Mouse (Mus musculus) lung, embryonic 16.5 days (tissue): ENCODE measurements around the gene Cacna1c. TPM values are rescaled to one million over a fixed set of nuclear protein-coding genes. Genes with fewer than 3 reads are reported as not detected.

ENCODE experiments used
- ATAC-seq: fragments of 200-750 bp; cut with Nextera tagmentation; 2 replicates; pipeline ENCODE4 v1.8.0; 2017; ENCODE audit warnings: low read depth, mild to moderate bottlenecking, moderate library complexity
- H3K27ac ChIP-seq: fragments of 300-500 bp; sonication (generic); 2 replicates; pipeline ENCODE4 v1.5.1; 2014; ENCODE audit warnings: mild to moderate bottlenecking, control low read depth, low read length
- H3K27me3 ChIP-seq: fragments of 300-500 bp; sonication (generic); 2 replicates; pipeline ENCODE4 v1.6.1; 2014; ENCODE audit warnings: low read depth, low read length, mixed read lengths; ENCODE audit not compliant: control insufficient read depth, insufficient read depth
- H3K36me3 ChIP-seq: fragments of 300-500 bp; sonication (generic); 2 replicates; pipeline ENCODE4 v1.6.1; 2014; ENCODE audit warnings: low read length; ENCODE audit not compliant: control insufficient read depth, insufficient read depth
- H3K4me1 ChIP-seq: fragments of 300-500 bp; sonication (generic); replicated peaks from 2 replicates; pipeline ENCODE4 v1.6.1; 2014; ENCODE audit warnings: low read length, mixed read lengths; ENCODE audit not compliant: control insufficient read depth, insufficient read depth
- H3K4me2 ChIP-seq: fragments of 300-500 bp; sonication (generic); 2 replicates; pipeline ENCODE4 v1.6.1; 2014; ENCODE audit warnings: low read depth, low read length, control low read depth
- H3K4me3 ChIP-seq: fragments of 300-500 bp; sonication (generic); 2 replicates; pipeline ENCODE4 v1.5.1; 2014; ENCODE audit warnings: mild to moderate bottlenecking, low read length, control low read depth
- H3K9ac ChIP-seq: fragments of 300-500 bp; sonication (generic); 2 replicates; pipeline ENCODE4 v1.6.1; 2014; ENCODE audit warnings: low read length, control low read depth
- H3K9me3 ChIP-seq: fragments of 300-500 bp; sonication (generic); 2 replicates; pipeline ENCODE4 v1.6.1; 2016; ENCODE audit warnings: low read length; ENCODE audit not compliant: control insufficient read depth
- WGBS: fragments of 180-500 bp; shearing (Covaris S2); extraction: QIAGEN DNeasy Blood & Tissue Kit; methylation state at CpG from one replicate; pipeline ENCODE4 v1.1.7; 2014; 5-methylcytosine and 5-hydroxymethylcytosine counted together
- polyA plus RNA-seq: library from polyadenylated mRNA; unstranded; fragments of >200 nt; fragmentation: Nextera tagmentation; extraction: Ambion mirVana; gene quantifications from 2 replicates; pipeline ENCODE4 v1.2.1, GENCODE M21; 2015

The Cacna1c gene
- polyA plus RNA-seq, 1 experiment from 2014 or later, result 5.8 TPM

DNA sequence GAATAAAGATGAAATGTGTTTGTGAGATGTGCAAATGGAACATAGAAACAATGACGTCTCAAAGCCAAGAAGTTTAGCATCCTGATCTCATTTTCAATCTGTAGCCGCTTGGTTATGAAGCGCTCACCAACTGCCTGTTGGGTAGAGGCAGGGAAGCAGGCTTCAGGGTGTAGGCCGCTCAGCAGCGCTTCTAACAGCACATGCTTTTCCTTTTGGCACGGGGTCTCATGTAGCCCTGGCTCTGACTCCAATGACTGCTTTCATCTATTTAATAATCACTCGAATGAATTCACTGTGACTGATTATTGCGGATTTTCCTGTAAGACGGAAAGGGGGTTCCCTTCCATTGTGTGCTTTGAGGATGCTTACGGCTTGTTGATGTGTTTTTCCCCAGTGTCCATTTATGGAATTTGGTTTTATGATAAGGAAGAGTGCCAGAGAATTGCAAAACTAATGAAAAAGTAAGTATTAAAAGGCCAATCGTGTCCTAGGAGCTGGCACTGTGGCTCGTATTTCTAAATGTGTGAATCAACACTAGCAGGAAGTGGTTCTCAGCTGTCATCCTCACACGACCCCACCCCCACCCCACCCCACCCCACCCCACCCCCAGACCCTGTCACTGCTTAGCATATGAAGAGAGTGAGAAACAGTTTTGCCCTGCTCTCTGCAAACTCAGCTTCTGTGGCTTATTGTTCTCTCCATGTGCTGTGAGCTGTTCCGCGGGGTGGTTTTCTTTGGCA is 2.5 kb upstream of the Cacna1c start:
- Histone ChIP-seq H3K27ac (peak overlapping the region; percentile 39), H3K36me3 (no peaks in the 10 kb centered on the region), H3K4me2 (no peak overlapping the region), H3K9me3 (no peaks in the 10 kb centered on the region), H3K27me3 (no peaks in the 10 kb centered on the region), H3K9ac (no peak overlapping the region), H3K4me1 (peaks cover 7% of the 10 kb centered on the region), H3K4me3 (no peak overlapping the region)
- ATAC-seq, result peak; percentile 72
- 41% methylated on average over 15 of the region's 15 CpGs for WGBS

DNA sequence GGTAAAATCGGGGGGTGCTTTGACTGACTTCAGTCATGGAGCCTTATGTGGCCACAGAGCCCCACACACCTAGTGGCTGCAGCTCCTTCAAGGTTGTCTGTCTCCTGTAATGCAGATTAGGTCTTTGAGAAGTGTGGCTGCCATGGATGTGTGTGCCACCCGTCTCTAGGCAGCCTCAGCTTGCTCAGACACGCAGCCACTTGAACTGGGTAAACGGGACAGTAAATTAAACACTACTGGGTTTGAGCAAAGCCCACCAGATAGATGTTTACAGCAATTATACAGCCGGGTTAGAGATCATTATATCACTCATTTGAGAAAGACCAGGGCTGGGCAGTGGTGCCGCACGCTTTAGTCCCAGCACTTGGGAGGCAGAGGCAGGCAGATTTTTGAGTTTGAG is 1.6 kb downstream of the Cacna1c start:
- no peak for ATAC-seq
- Histone ChIP-seq H3K9me3 (no peaks in the 10 kb centered on the region), H3K4me1 (peaks cover 7% of the 10 kb centered on the region), H3K4me2 (no peak overlapping the region), H3K27ac (no peak overlapping the region), H3K27me3 (no peaks in the 10 kb centered on the region), H3K4me3 (no peak overlapping the region), H3K9ac (no peak overlapping the region), H3K36me3 (0 out of 2 replicates have a peak, but pooled peaks cover 4% of the 10 kb centered on the region)
- 60% methylated on average over 7 of the region's 7 CpGs for WGBS

DNA sequence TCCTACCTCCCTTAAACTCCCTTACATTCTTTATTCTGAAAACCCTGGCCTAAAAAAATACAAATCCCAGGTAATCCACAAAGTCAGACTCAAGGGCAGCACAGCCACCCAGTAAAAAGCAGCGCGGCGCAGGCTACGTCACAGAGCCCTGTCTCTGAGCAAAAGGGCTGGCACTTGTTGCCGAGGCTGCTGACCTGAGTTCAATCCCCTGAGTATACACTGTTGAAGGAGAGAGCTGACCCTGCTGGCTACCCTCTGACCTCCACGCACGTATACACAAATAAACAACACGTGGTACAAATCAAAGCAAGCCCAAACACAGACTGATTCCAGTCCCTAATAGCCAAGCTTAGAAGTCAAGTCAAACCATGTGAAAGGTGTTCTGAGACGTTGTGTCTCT is 2.1 kb downstream of the Cacna1c start:
- Histone ChIP-seq H3K36me3 (0 out of 2 replicates have a peak, but pooled peaks cover 4% of the 10 kb centered on the region), H3K4me3 (no peak overlapping the region), H3K27me3 (no peaks in the 10 kb centered on the region), H3K27ac (no peak overlapping the region), H3K4me1 (peaks cover 6% of the 10 kb centered on the region), H3K4me2 (no peak overlapping the region), H3K9ac (no peak overlapping the region), H3K9me3 (no peaks in the 10 kb centered on the region)
- 64% methylated on average over 9 of the region's 9 CpGs for WGBS
- no peak for ATAC-seq

DNA sequence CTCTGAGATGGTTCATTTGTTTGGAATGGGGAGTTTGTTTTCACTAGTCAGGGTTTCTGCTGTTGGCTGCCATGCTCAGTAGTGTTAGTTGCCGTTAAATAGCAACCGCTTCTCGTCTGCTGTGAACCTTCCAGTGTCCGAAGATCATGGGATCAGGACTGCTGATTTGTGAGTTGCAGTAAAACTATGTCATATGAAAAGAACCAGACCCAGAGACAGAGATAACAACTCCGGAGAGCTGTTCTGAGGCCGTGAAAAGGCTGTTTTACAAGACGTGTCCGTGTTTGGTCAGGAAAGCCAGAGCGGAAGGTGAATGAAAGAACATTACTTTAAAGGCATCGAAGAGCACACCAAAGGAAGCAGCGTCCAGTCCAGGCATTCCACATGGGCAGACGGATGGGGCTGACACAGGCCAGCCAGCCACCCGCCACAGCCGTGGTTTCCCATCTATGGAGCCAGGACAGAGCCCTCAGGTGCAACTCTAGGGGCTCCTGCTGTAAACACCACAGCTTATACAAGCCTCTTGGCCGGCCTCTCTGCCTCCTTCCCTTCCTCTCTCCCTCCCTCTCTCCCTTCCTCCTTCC is 2.6 kb downstream of the Cacna1c start:
- Histone ChIP-seq H3K4me2 (no peak overlapping the region), H3K4me1 (peaks cover 4% of the 10 kb centered on the region), H3K9me3 (no peaks in the 10 kb centered on the region), H3K9ac (no peak overlapping the region), H3K27ac (no peak overlapping the region), H3K27me3 (no peaks in the 10 kb centered on the region), H3K4me3 (no peak overlapping the region), H3K36me3 (0 out of 2 replicates have a peak, but pooled peaks cover 4% of the 10 kb centered on the region)
- WGBS, result 61% methylated on average over 15 of the region's 15 CpGs
- no peak for ATAC-seq

DNA sequence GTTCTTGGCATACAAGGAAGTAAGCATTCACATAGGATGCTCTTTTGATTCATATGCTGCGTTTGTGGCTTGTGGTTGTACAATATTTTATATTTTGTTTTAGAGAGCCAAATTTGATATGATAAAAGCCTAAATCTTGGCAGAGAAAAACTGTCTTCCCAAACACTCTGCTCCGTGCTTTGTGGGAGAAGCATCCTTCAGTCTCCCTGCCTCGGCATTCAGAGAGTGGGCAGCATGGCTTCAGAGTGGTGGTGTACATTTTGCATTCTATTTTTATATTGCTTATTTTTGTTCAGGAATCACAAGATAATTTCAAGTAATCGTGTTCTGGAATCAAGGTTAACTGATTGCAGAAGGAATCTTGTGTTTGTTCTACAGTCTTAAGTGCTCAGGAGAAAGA is 4.7 kb downstream of the Cacna1c start:
- Histone ChIP-seq H3K27ac (no peak overlapping the region), H3K9ac (no peak overlapping the region), H3K27me3 (no peaks in the 10 kb centered on the region), H3K36me3 (0 out of 2 replicates have a peak, but pooled peaks cover 4% of the 10 kb centered on the region), H3K4me2 (no peak overlapping the region), H3K4me3 (no peak overlapping the region), H3K4me1 (no peaks in the 10 kb centered on the region; the same call in 1 of the 2 replicates), H3K9me3 (no peaks in the 10 kb centered on the region)
- ATAC-seq, result no peak
- WGBS, result 67% methylated on average over 4 of the region's 4 CpGs

DNA sequence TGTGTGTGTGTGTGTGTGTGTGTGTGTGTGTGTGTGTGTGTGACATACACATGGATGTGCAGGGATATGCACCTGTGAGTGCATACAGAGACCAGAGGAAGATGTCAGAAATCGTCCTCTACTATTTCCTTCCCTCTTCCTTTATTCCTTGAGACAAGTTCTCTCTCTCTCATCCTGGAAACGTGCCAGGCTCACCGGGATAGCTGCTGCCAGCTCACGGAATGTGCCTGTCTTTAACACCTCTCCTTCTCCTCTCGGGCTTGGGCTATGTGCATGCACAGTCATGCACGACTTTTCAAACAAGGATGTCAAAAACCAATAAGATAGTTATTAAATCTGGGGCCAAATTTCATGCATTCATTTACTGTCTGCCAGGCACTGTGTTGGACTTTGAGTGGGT is 8.6 kb downstream of the Cacna1c start:
- Histone ChIP-seq H3K9ac (no peak overlapping the region), H3K4me1 (no peaks in the 10 kb centered on the region), H3K27me3 (no peaks in the 10 kb centered on the region), H3K4me2 (no peak overlapping the region), H3K9me3 (no peaks in the 10 kb centered on the region), H3K36me3 (peaks cover 6% of the 10 kb centered on the region; the same call in 1 of the 2 replicates), H3K27ac (no peak overlapping the region), H3K4me3 (no peak overlapping the region)
- WGBS, result 55% methylated on average over 6 of the region's 6 CpGs
- ATAC-seq, result no peak

DNA sequence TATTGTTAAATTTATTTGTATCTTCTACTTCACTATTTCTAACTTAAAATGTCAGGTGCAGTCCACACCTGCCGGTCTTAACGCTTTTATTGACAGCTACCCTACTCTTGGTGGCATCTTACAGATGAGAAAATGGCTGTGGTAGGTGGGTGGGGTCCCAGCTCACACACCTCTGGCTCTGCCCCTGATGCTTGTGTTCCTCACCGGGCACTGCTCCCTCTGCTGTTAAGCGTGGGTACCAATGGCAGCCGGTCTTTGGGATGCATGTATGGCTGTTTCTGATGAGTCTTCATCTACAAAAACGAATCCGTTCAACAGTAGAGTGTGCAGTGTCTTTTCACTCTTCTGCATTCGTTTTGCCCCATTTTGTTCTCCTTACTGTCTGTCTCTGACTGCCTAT is 9.6 kb downstream of the Cacna1c start:
- Histone ChIP-seq H3K4me2 (no peak overlapping the region), H3K4me1 (no peaks in the 10 kb centered on the region), H3K27me3 (no peaks in the 10 kb centered on the region), H3K36me3 (peaks cover 5% of the 10 kb centered on the region; the same call in 1 of the 2 replicates), H3K4me3 (no peak overlapping the region), H3K27ac (no peak overlapping the region), H3K9me3 (no peaks in the 10 kb centered on the region), H3K9ac (no peak overlapping the region)
- WGBS, result 57% methylated on average over 8 of the region's 8 CpGs
- ATAC-seq, result no peak

DNA sequence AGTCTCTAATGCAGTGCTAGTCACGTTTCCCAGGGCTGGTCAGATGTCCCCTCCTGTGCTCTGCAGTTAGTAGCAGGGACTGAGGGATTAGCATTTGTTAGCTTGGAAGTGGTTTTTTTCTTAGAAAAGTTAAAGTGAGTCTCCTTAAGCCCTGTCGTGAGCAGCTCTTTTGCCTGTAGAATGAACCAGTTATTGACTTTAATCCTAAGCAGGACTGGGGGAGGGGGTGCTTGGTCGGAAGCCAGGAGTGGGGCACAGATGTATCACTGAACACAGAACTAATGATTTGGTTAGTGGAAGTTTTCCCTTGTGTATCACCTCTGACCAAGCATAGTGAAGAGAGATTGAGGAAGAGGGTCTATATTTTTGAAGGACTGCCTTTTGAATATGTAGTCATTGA is 12.4 kb downstream of the Cacna1c start:
- no peaks in the 10 kb centered on the region for H3K4me1 ChIP-seq

DNA sequence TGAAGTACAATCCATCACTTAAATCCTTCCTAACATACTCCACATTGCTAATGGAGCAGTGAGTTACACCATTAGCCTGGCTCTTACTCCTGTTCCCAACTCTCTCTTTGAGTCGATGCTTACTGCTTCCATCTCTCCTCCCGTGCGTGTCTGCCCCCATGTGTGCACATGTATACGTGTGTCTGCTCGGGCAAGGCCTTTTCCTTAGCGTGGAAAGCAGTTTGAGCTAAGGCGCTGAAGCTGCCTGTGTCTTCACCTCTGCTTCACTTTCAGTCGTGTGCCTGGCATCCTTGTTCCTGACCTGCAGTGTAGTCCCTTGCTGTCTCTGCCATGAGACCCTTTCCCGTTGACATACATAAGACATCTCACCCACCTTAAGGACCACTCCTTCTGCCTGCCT is 14.0 kb downstream of the Cacna1c start:
- Histone ChIP-seq H3K9me3 (no peaks in the 10 kb centered on the region), H3K4me2 (no peak overlapping the region), H3K27ac (no peak overlapping the region), H3K36me3 (peaks cover 7% of the 10 kb centered on the region; the same call in 1 of the 2 replicates), H3K4me1 (no peaks in the 10 kb centered on the region), H3K9ac (no peak overlapping the region), H3K4me3 (no peak overlapping the region), H3K27me3 (no peaks in the 10 kb centered on the region)
- WGBS, result 87% methylated on average over 9 of the region's 9 CpGs
- ATAC-seq, result no peak

More for the DNA sequence above, 12.4 kb downstream of the Cacna1c start:
- Histone ChIP-seq H3K9ac (no peak overlapping the region), H3K4me3 (no peak overlapping the region), H3K9me3 (no peaks in the 10 kb centered on the region), H3K4me2 (no peak overlapping the region), H3K27me3 (no peaks in the 10 kb centered on the region), H3K36me3 (peaks cover 7% of the 10 kb centered on the region; the same call in 1 of the 2 replicates), H3K27ac (no peak overlapping the region)
- ATAC-seq, result no peak
- 52% methylated on average over 3 of the region's 3 CpGs for WGBS
